In genomic region chr11:5100801-5101200, GRCm38 (mm10) we compare ENCODE assay signal across 8 mouse cellular contexts. TPM values are rescaled to one million over a fixed set of nuclear protein-coding genes. Genes with fewer than 3 reads are reported as not detected.
A peak's percentile ranks its signal among the peaks of the same experiment; 100 is the strongest.
DNase-seq lines count a peak whose midpoint lies in the region; ATAC-seq and TF ChIP-seq lines count a peak whose summit lies in the region.

No protein-coding gene starts in this region.

- ATAC-seq in kidney, embryonic 15.5 days (replicated peaks; ENCODE audit: low FRiP score), result no peak
- ATAC-seq in hindbrain, postnatal 0 days, result no peak
- no peak for ATAC-seq in midbrain, postnatal 0 days (ENCODE audit: low FRiP score)

- peak overlapping the region; percentile 72 for H3K4me3 ChIP-seq in kidney, embryonic 15.5 days (replicated peaks)
- H3K4me3 ChIP-seq in embryonic facial prominence, embryonic 10.5 days, result peak overlapping the region; percentile 78
- peak overlapping the region; percentile 98; the same call in 1 of the 2 replicates for H3K4me3 ChIP-seq in hindbrain, postnatal 0 days (ENCODE audit: low read length)
- H3K4me3 ChIP-seq in midbrain, postnatal 0 days (ENCODE audit: low read depth, low read length), result peak overlapping the region; percentile 99; the same call in 1 of the 2 replicates

- WGBS in kidney, embryonic 15.5 days, result 29% methylated on average over 5 of the region's 5 CpGs
- WGBS in embryonic facial prominence, embryonic 10.5 days, result 46% methylated on average over 5 of the region's 5 CpGs
- 35% methylated on average over 5 of the region's 5 CpGs for whole genome bisulfite sequencing in hindbrain, postnatal 0 days
- WGBS in midbrain, postnatal 0 days, result 31% methylated on average over 5 of the region's 5 CpGs

- H3K27me3 ChIP-seq in kidney, embryonic 15.5 days, result no peaks in the 10 kb centered on the region
- H3K27me3 ChIP-seq in embryonic facial prominence, embryonic 10.5 days (replicated peaks; ENCODE audit: low read depth, poor library complexity, severe bottlenecking), result no peaks in the 10 kb centered on the region
- no peaks in the 10 kb centered on the region for H3K27me3 ChIP-seq in hindbrain, postnatal 0 days (ENCODE audit: insufficient read depth, low read length)
- H3K27me3 ChIP-seq in midbrain, postnatal 0 days (ENCODE audit: insufficient read depth, low read length), result no peaks in the 10 kb centered on the region

- no peak overlapping the region for H3K9ac ChIP-seq in kidney, embryonic 15.5 days
- peak overlapping the region; percentile 91 for H3K9ac ChIP-seq in hindbrain, postnatal 0 days (replicated peaks; ENCODE audit: low read length)
- peak overlapping the region; percentile 98; the same call in 1 of the 2 replicates for H3K9ac ChIP-seq in midbrain, postnatal 0 days (replicated peaks; ENCODE audit: low read length, poor library complexity, severe bottlenecking)

- peak overlapping the region; percentile 76 for H3K4me2 ChIP-seq in kidney, embryonic 15.5 days
- H3K4me2 ChIP-seq in hindbrain, postnatal 0 days (ENCODE audit: low read depth, low read length), result peak overlapping the region; percentile 89
- H3K4me2 ChIP-seq in midbrain, postnatal 0 days (ENCODE audit: low read depth, low read length, poor library complexity, severe bottlenecking), result peak overlapping the region; percentile 67

- TF ChIP-seq CTCF in hindbrain, postnatal 0 days (IDR thresholded peaks at IDR 0.05; ENCODE audit: low read depth), result no peak
- TF ChIP-seq CTCF in midbrain, postnatal 0 days (IDR thresholded peaks at IDR 0.05), result no peak

- peaks cover 30% of the 10 kb centered on the region for H3K36me3 ChIP-seq in kidney, embryonic 15.5 days
- peaks cover 42% of the 10 kb centered on the region for H3K36me3 ChIP-seq in embryonic facial prominence, embryonic 10.5 days (replicated peaks)
- H3K36me3 ChIP-seq in hindbrain, postnatal 0 days (ENCODE audit: insufficient read depth, low read length), result peaks cover 12% of the 10 kb centered on the region; the same call in 1 of the 2 replicates
- peaks cover 24% of the 10 kb centered on the region for H3K36me3 ChIP-seq in midbrain, postnatal 0 days (ENCODE audit: insufficient read depth, low read length)

- H3K9me3 ChIP-seq in kidney, embryonic 15.5 days (replicated peaks), result no peaks in the 10 kb centered on the region
- H3K9me3 ChIP-seq in embryonic facial prominence, embryonic 10.5 days, result no peaks in the 10 kb centered on the region
- H3K9me3 ChIP-seq in hindbrain, postnatal 0 days (ENCODE audit: low read length), result no peaks in the 10 kb centered on the region
- H3K9me3 ChIP-seq in midbrain, postnatal 0 days (ENCODE audit: low read length), result no peaks in the 10 kb centered on the region

- peak overlapping the region; percentile 96; the same call in 1 of the 2 replicates for H3K27ac ChIP-seq in kidney, embryonic 15.5 days
- H3K27ac ChIP-seq in embryonic facial prominence, embryonic 10.5 days (replicated peaks), result peak overlapping the region; percentile 30; the same call in 1 of the 2 replicates
- H3K27ac ChIP-seq in hindbrain, postnatal 0 days, result peak overlapping the region; percentile 98
- H3K27ac ChIP-seq in midbrain, postnatal 0 days (ENCODE audit: low read depth, low read length), result peak overlapping the region; percentile 97

- H3K4me1 ChIP-seq in kidney, embryonic 15.5 days, result peaks cover 38% of the 10 kb centered on the region
- peaks cover 39% of the 10 kb centered on the region for H3K4me1 ChIP-seq in embryonic facial prominence, embryonic 10.5 days
- H3K4me1 ChIP-seq in hindbrain, postnatal 0 days (ENCODE audit: insufficient read depth, low read length), result peaks cover 18% of the 10 kb centered on the region
- H3K4me1 ChIP-seq in midbrain, postnatal 0 days (ENCODE audit: insufficient read depth, low read length), result peaks cover 13% of the 10 kb centered on the region; the same call in 1 of the 2 replicates

- no peak for DNase-seq in kidney, adult 9 months
- DNase-seq in embryonic facial prominence, embryonic 10.5 days (ENCODE audit: low spot score), result no peak
- DNase-seq in hindbrain, postnatal 0 days (ENCODE audit: low spot score), result no peak
- DNase-seq in midbrain, postnatal 0 days (ENCODE audit: low spot score), result no peak
- no peak for DNase-seq in layer of hippocampus, adult 9-10 months (ENCODE audit: low spot score)
- DNase-seq in adrenal gland, postnatal 4 days (ENCODE audit: low spot score in 2 of 2), result no peak
- no peak for DNase-seq in urinary bladder, postnatal 14 days (ENCODE audit: low spot score)

RNA-seq across cellular contexts. Expression of gene Ewsr1, which starts 1.7 kb away (rescaled TPM):
- polyA plus RNA-seq in kidney, embryonic 15.5 days (2015; fragmentation: Nextera tagmentation; extraction: Ambion mirVana), result 788 and 840 TPM in 2 replicates
- polyA plus RNA-seq in embryonic facial prominence, embryonic 10.5 days (2016; fragmentation: Nextera tagmentation; extraction: Ambion mirVana), result 961 and 969 TPM in 2 replicates
- 337 and 384 TPM in 2 replicates for total RNA-seq in hindbrain, postnatal 0 days (2014; rRNA removed)
- polyA plus RNA-seq in hindbrain, postnatal 0 days (2015; fragmentation: Nextera tagmentation; extraction: Ambion mirVana), result 371 and 412 TPM in 2 replicates
- 315 and 338 TPM in 2 replicates for total RNA-seq in midbrain, postnatal 0 days (2014; rRNA removed)
- 353 and 371 TPM in 2 replicates for polyA plus RNA-seq in midbrain, postnatal 0 days (2015; fragmentation: Nextera tagmentation; extraction: Ambion mirVana)
- 100 to 1,000 TPM; 523 to 585 TPM for total RNA-seq in adrenal gland, postnatal 4 days (2021)

RNA-seq across cellular contexts. Expression of gene Rhbdd3, which starts 2.1 kb away (rescaled TPM):
- polyA plus RNA-seq in kidney, embryonic 15.5 days (2015; fragmentation: Nextera tagmentation; extraction: Ambion mirVana), result 26.4 and 31.9 TPM in 2 replicates
- polyA plus RNA-seq in embryonic facial prominence, embryonic 10.5 days (2016; fragmentation: Nextera tagmentation; extraction: Ambion mirVana), result 30.8 and 31.9 TPM in 2 replicates
- total RNA-seq in hindbrain, postnatal 0 days (2014; rRNA removed), result 48.8 and 54.5 TPM in 2 replicates
- 39.1 and 42.2 TPM in 2 replicates for polyA plus RNA-seq in hindbrain, postnatal 0 days (2015; fragmentation: Nextera tagmentation; extraction: Ambion mirVana)
- total RNA-seq in midbrain, postnatal 0 days (2014; rRNA removed), result 48.0 and 67.1 TPM in 2 replicates
- polyA plus RNA-seq in midbrain, postnatal 0 days (2015; fragmentation: Nextera tagmentation; extraction: Ambion mirVana), result 50.4 and 54.6 TPM in 2 replicates
- 10 to 100 TPM; 29.5 to 34.1 TPM for total RNA-seq in adrenal gland, postnatal 4 days (2021)

RNA-seq across cellular contexts. Expression of gene Gas2l1, which starts 35.7 kb away (rescaled TPM):
- polyA plus RNA-seq in kidney, embryonic 15.5 days (2015; fragmentation: Nextera tagmentation; extraction: Ambion mirVana), result 33.1 and 34.6 TPM in 2 replicates
- 25.3 and 25.7 TPM in 2 replicates for polyA plus RNA-seq in embryonic facial prominence, embryonic 10.5 days (2016; fragmentation: Nextera tagmentation; extraction: Ambion mirVana)
- total RNA-seq in hindbrain, postnatal 0 days (2014; rRNA removed), result 38.1 and 40.2 TPM in 2 replicates
- 16.3 and 17.3 TPM in 2 replicates for polyA plus RNA-seq in hindbrain, postnatal 0 days (2015; fragmentation: Nextera tagmentation; extraction: Ambion mirVana)
- 33.8 and 43.8 TPM in 2 replicates for total RNA-seq in midbrain, postnatal 0 days (2014; rRNA removed)
- 17.6 and 18.5 TPM in 2 replicates for polyA plus RNA-seq in midbrain, postnatal 0 days (2015; fragmentation: Nextera tagmentation; extraction: Ambion mirVana)
- 10 to 100 TPM; 39.2 to 39.8 TPM for total RNA-seq in adrenal gland, postnatal 4 days (2021)

RNA-seq across cellular contexts. Expression of gene Rasl10a, which starts 42.9 kb away (rescaled TPM):
- 2.8 and 4.2 TPM in 2 replicates for polyA plus RNA-seq in kidney, embryonic 15.5 days (2015; fragmentation: Nextera tagmentation; extraction: Ambion mirVana)
- 0.54 and 0.56 TPM in 2 replicates for polyA plus RNA-seq in embryonic facial prominence, embryonic 10.5 days (2016; fragmentation: Nextera tagmentation; extraction: Ambion mirVana)
- total RNA-seq in hindbrain, postnatal 0 days (2014; rRNA removed), result 4.7 and 4.8 TPM in 2 replicates
- 4.5 and 4.7 TPM in 2 replicates for polyA plus RNA-seq in hindbrain, postnatal 0 days (2015; fragmentation: Nextera tagmentation; extraction: Ambion mirVana)
- total RNA-seq in midbrain, postnatal 0 days (2014; rRNA removed), result 3.1 and 6.2 TPM in 2 replicates
- 3.6 and 4.6 TPM in 2 replicates for polyA plus RNA-seq in midbrain, postnatal 0 days (2015; fragmentation: Nextera tagmentation; extraction: Ambion mirVana)
- total RNA-seq in adrenal gland, postnatal 4 days (2021), result 1 to 10 TPM in 1 of 2 experiments, under 1 TPM in 1; 0.65 to 1.2 TPM

RNA-seq across cellular contexts. Expression of gene Emid1, which starts 51.3 kb away (rescaled TPM):
- 190 and 191 TPM in 2 replicates for polyA plus RNA-seq in kidney, embryonic 15.5 days (2015; fragmentation: Nextera tagmentation; extraction: Ambion mirVana)
- 13.1 and 24.6 TPM in 2 replicates for polyA plus RNA-seq in embryonic facial prominence, embryonic 10.5 days (2016; fragmentation: Nextera tagmentation; extraction: Ambion mirVana)
- total RNA-seq in hindbrain, postnatal 0 days (2014; rRNA removed), result 15.0 and 15.7 TPM in 2 replicates
- polyA plus RNA-seq in hindbrain, postnatal 0 days (2015; fragmentation: Nextera tagmentation; extraction: Ambion mirVana), result 22.7 and 24.2 TPM in 2 replicates
- 4.8 and 10.8 TPM in 2 replicates for total RNA-seq in midbrain, postnatal 0 days (2014; rRNA removed)
- 14.5 and 16.9 TPM in 2 replicates for polyA plus RNA-seq in midbrain, postnatal 0 days (2015; fragmentation: Nextera tagmentation; extraction: Ambion mirVana)
- total RNA-seq in adrenal gland, postnatal 4 days (2021), result 10 to 100 TPM; 16.2 to 31.4 TPM

Comparison
In these comparisons a context has a peak if more than half of its experiments do, and no peak if none do; other contexts are left out.
1. H3K27ac ChIP-seq: peak in every context shown above with its lines; median percentile 98 in hindbrain, postnatal 0 days; 97 in midbrain, postnatal 0 days; 96 in kidney, embryonic 15.5 days; 30 in embryonic facial prominence, embryonic 10.5 days.